Mouse (Mus musculus) embryonic fibroblast, embryonic 13.5 days (primary cell): Measurements from ENCODE around the gene Tspear. TPM values are rescaled to one million over a fixed set of nuclear protein-coding genes. Genes with fewer than 3 reads are reported as not detected.

Experiments used
- H3K27ac ChIP-seq: 2 replicates; pipeline ENCODE4 v1.5.1; 2012; ENCODE audit warnings: low read length, control low read depth, inconsistent platforms; ENCODE audit not compliant: insufficient read depth
- H3K4me1 ChIP-seq: 2 replicates; pipeline ENCODE4 v1.6.1; 2011; ENCODE audit warnings: low read length; ENCODE audit not compliant: control insufficient read depth, insufficient read depth
- H3K4me3 ChIP-seq: 2 replicates; pipeline ENCODE4 v1.5.1; 2011; ENCODE audit warnings: mild to moderate bottlenecking, control low read depth, low read length; ENCODE audit not compliant: insufficient read depth
- CTCF ChIP-seq: IDR thresholded peaks from 2 replicates; pipeline ENCODE4 v1.5.1; 2011; ENCODE audit warnings: mild to moderate bottlenecking, control low read depth, low read length, moderate library complexity, borderline replicate concordance; ENCODE audit not compliant: insufficient read depth
- POLR2A ChIP-seq: IDR thresholded peaks from 2 replicates; pipeline ENCODE4 v1.6.1; 2011; ENCODE audit warnings: low read depth, mild to moderate bottlenecking, control low read depth, low read length, moderate library complexity
- polyA plus RNA-seq: library from polyadenylated mRNA; stranded (reverse); fragments of >200 nt; gene quantifications from 2 replicates; pipeline ENCODE4 v1.2.4, GENCODE M21; 2011; ENCODE audit warnings: low read depth; ENCODE audit not compliant: missing spikeins, insufficient read length

The Tspear gene
- polyA plus RNA-seq, 1 experiment, result not detected

GRCm38 (mm10) chr10:77902894-77903715 lies 216.7 kb downstream of the Tspear start:
- Histone ChIP-seq H3K27ac (no peak overlapping the region), H3K4me3 (peak overlapping the region; percentile 37), H3K4me1 (no peaks in the 10 kb centered on the region)
- TF ChIP-seq POLR2A (no peak), CTCF (no peak)

GRCm38 (mm10) chr10:77912605-77913004 lies 226.2 kb downstream of the Tspear start:
- Histone ChIP-seq H3K4me3 (no peak overlapping the region), H3K4me1 (no peaks in the 10 kb centered on the region), H3K27ac (no peak overlapping the region)
- TF ChIP-seq CTCF (no peak), POLR2A (no peak)

GRCm38 (mm10) chr10:77913292-77913691 lies 226.9 kb downstream of the Tspear start:
- Histone ChIP-seq H3K4me1 (no peaks in the 10 kb centered on the region), H3K4me3 (no peak overlapping the region), H3K27ac (no peak overlapping the region)
- TF ChIP-seq POLR2A, result no peak
- no peak for TF ChIP-seq CTCF

- Histone ChIP-seq H3K27ac (no peak overlapping the region), H3K4me1 (no peaks in the 10 kb centered on the region), H3K4me3 (no peak overlapping the region)
- peak; percentile 46; the same call in 1 of the 2 replicates for TF ChIP-seq CTCF
- TF ChIP-seq POLR2A, result no peak
Observed at GRCm38 (mm10) chr10:77916636-77917335, 230.4 kb downstream of the Tspear start.

- TF ChIP-seq POLR2A (no peak), CTCF (no peak)
- Histone ChIP-seq H3K4me1 (no peaks in the 10 kb centered on the region), H3K27ac (no peak overlapping the region), H3K4me3 (no peak overlapping the region)
Observed at GRCm38 (mm10) chr10:77921009-77921408, 234.6 kb downstream of the Tspear start.

- H3K4me1 ChIP-seq, result no peaks in the 10 kb centered on the region
- H3K4me3 ChIP-seq, result no peak overlapping the region
- TF ChIP-seq POLR2A (no peak), CTCF (no peak)
- no peak overlapping the region for H3K27ac ChIP-seq
Observed at GRCm38 (mm10) chr10:77922681-77923080, 236.3 kb downstream of the Tspear start.

- H3K27ac ChIP-seq, result no peak overlapping the region
- TF ChIP-seq POLR2A (no peak), CTCF (no peak)
- H3K4me3 ChIP-seq, result no peak overlapping the region
- no peaks in the 10 kb centered on the region for H3K4me1 ChIP-seq
Observed at GRCm38 (mm10) chr10:77926140-77926539, 239.8 kb downstream of the Tspear start.

- no peak overlapping the region for H3K27ac ChIP-seq
- TF ChIP-seq CTCF, result no peak
- no peak for TF ChIP-seq POLR2A
- no peaks in the 10 kb centered on the region for H3K4me1 ChIP-seq
- no peak overlapping the region for H3K4me3 ChIP-seq
Observed at GRCm38 (mm10) chr10:77927375-77927774, 241.0 kb downstream of the Tspear start.

Other genes with a start within 250 kb of the Tspear start
- 28.9 and 30.5 TPM in 2 replicates for gene Fam207a, start 170.8 kb upstream of the Tspear start, polyA plus RNA-seq
- gene Itgb2, start 156.3 kb upstream of the Tspear start, polyA plus RNA-seq, result 0.57 and 1.4 TPM in 2 replicates
- gene Pttg1ip, start 104.8 kb upstream of the Tspear start, polyA plus RNA-seq, result 138 and 151 TPM in 2 replicates
- gene Sumo3, start 80.5 kb upstream of the Tspear start, polyA plus RNA-seq, result 130 and 167 TPM in 2 replicates
- 31.7 and 53.4 TPM in 2 replicates for gene Gm49325, start 80.4 kb upstream of the Tspear start, polyA plus RNA-seq
- 62.1 and 63.8 TPM in 2 replicates for gene Ube2g2, start 64.3 kb upstream of the Tspear start, polyA plus RNA-seq
- gene Gm19402, start 4.2 kb downstream of the Tspear start, polyA plus RNA-seq, result not detected in 2 replicates
- not detected in 2 replicates for gene Gm9508, start 10.7 kb downstream of the Tspear start, polyA plus RNA-seq
- gene Gm10272, start 20.1 kb downstream of the Tspear start, polyA plus RNA-seq, result not detected in 2 replicates
- not detected in 2 replicates for gene Gm10024, start 24.9 kb downstream of the Tspear start, polyA plus RNA-seq
- gene Gm10142, start 29.2 kb downstream of the Tspear start, polyA plus RNA-seq, result not detected in 2 replicates
- gene Krtap12-1, start 34.0 kb downstream of the Tspear start, polyA plus RNA-seq, result not detected in 2 replicates
- gene Gm10100, start 39.9 kb downstream of the Tspear start, polyA plus RNA-seq, result not detected in 2 replicates
- not detected in 2 replicates for gene Gm18596, start 56.1 kb downstream of the Tspear start, polyA plus RNA-seq
- not detected in 2 replicates for gene Gm9736, start 64.8 kb downstream of the Tspear start, polyA plus RNA-seq
- gene Gm3233, start 73.1 kb downstream of the Tspear start, polyA plus RNA-seq, result not detected in 2 replicates
- gene Gm3238, start 84.8 kb downstream of the Tspear start, polyA plus RNA-seq, result not detected in 2 replicates
- gene Gm7138, start 90.4 kb downstream of the Tspear start, polyA plus RNA-seq, result not detected in 2 replicates
- not detected in 2 replicates for gene Gm3250, start 96.0 kb downstream of the Tspear start, polyA plus RNA-seq
- not detected in 2 replicates for gene Gm7137, start 101.6 kb downstream of the Tspear start, polyA plus RNA-seq
- not detected in 2 replicates for gene Gm9639, start 108.5 kb downstream of the Tspear start, polyA plus RNA-seq
- gene Gm19668, start 112.6 kb downstream of the Tspear start, polyA plus RNA-seq, result not detected in 2 replicates
- gene Gm9507, start 125.3 kb downstream of the Tspear start, polyA plus RNA-seq, result not detected in 2 replicates
- not detected in 2 replicates for gene Gm2696, start 128.1 kb downstream of the Tspear start, polyA plus RNA-seq
- gene Krtap10-4, start 140.5 kb downstream of the Tspear start, polyA plus RNA-seq, result not detected in 2 replicates
- not detected in 2 replicates for gene Krtap10-10, start 149.4 kb downstream of the Tspear start, polyA plus RNA-seq
- not detected in 2 replicates for gene Gm36176, start 160.2 kb downstream of the Tspear start, polyA plus RNA-seq
- not detected in 2 replicates for gene Gm10318, start 166.3 kb downstream of the Tspear start, polyA plus RNA-seq
- not detected in 2 replicates for gene Gm3285, start 175.4 kb downstream of the Tspear start, polyA plus RNA-seq
- gene Lrrc3, start 216.0 kb downstream of the Tspear start, polyA plus RNA-seq, result 1.8 and 1.9 TPM in 2 replicates